Mouse (Mus musculus): Measurements from ENCODE around the gene Arl2. TPM values are rescaled to one million over a fixed set of nuclear protein-coding genes. Genes with fewer than 3 reads are reported as not detected.
A peak's percentile ranks its signal among the peaks of the same experiment; 100 is the strongest.

The Arl2 gene
- total RNA-seq, 2 experiments from 2014 or later: 60.5 to 63.5 TPM

DNA sequence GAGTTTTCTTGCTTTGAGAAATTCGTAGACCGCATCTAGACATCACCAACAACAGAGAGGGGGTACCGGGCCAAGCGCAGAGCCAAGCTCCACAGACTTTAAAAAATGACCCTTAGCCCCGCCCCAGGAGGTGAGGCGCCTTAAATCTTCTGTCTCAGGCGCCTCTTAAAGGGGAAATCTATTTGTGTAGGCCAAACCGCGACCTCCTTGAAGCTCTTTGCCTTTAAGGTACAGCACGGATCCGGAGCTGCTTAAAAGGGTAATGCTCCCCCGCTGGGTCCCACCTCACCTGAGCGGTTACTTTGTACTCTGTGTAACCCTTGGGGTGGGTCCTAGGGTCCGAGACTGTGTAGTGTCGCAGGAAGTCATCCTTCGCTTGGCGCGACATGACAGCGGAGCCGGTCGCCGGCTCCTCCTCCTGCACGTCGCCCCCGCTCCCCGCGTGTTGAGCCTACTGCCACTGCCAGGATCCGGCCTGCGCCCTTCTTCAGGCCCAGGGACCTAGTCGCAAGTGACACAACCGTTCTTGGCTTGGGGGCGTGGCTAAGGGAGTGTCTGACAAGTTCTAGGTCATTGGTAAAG, 13.5 kb downstream of the Arl2 start, which contains the start of gene Snx15:
Snx15 (minus strand) TSS at position 545 of the 582 bp plus-strand sequence.
- DNase-seq: peak; percentile 96
- intact Hi-C loops (cut with DNase I): loop anchor here (2.0 to 5.0 kb wide), 2 partner anchors 81 to 163 kb away; partner anchors contain the start of genes Pola2 and Syvn1

DNA sequence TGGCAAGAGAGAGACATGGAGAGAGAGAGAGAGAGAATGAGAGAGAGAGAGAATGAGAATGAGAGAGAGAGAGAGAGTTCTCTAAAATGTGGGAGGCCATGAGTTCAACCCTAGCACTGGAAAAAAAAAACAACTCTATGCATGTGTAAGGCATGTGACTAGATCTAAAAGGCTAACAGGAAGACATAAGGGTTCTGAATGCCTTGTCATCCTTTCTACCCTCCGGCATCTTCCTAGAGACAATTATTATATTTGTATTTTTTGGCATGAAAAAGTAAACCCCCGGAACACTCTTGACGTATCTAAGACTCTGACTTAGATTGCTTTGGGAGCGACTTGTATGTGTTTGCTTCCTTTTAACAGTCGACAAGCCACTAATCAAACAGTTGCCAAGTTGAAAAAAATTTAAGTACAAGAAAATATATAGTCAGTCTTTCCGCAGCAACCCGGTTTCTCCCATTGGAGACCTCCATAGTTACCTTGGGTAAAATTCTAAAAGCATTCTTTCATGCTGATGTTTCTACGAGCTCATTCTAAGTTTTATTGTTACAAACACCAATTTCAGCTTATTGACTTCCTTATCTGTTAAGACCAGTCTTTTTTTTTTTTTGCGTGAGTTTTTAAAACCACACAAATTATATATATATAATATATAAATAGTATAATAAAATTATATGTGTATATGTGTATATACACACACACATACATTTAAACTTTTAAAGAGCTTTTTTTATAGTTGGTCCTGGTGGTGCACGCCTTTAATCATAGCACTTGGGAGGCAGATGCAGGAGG, 14.4 kb downstream of the Arl2 start:
- intact Hi-C loops (cut with DNase I): loop anchor here (2.0 to 5.0 kb wide), 2 partner anchors 80 to 162 kb away; partner anchors contain the start of genes Pola2 and Syvn1
- no peak for DNase-seq

DNA sequence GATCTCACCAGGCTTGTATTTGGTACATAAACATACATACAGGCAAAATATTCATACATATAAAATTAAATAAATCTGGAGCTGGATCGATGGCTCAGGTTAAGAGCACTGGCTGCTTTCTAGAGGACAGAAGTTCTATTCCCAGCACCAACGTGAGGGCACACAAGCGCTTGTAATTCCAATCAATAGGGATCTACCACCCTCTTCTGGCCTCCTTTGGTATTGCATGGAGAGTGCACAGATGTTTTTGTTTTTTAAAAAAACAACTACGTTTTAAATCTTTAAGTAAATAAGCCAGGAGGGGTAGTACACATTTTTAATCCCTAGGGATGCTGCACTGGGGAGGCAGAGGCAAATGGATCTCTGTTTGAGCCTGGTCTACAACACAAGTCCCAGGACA, 15.1 kb downstream of the Arl2 start:
- intact Hi-C loops (cut with DNase I): loop anchor here (2.0 to 5.0 kb wide), 2 partner anchors 79 to 161 kb away; partner anchors contain the start of genes Pola2 and Syvn1
- peak; percentile 46 to 77 for DNase-seq

DNA sequence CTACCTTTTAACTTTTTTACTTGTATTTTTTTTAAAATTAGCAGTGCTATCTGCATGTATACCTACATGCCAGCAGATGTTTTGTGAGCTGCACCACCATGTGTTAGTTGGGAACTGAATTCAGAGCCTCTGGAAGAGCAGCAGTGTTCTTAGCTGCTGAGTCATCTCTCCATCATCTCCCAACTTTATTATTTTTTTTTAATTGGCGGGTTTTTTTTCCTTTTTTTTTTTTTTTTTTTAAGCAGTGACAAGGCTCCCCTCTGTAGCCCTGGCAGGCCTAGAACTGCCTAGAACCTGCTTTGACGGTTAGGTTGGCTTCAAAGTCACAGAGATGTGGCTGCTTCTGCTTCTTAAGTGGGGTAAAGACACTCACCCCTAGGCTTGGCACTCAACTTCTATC, 16.4 kb downstream of the Arl2 start:
- intact Hi-C loops (cut with DNase I): loop anchor here (5.0 kb wide), 2 partner anchors 78 to 223 kb away; partner anchors contain the start of gene Syvn1
- no peak for DNase-seq

DNA sequence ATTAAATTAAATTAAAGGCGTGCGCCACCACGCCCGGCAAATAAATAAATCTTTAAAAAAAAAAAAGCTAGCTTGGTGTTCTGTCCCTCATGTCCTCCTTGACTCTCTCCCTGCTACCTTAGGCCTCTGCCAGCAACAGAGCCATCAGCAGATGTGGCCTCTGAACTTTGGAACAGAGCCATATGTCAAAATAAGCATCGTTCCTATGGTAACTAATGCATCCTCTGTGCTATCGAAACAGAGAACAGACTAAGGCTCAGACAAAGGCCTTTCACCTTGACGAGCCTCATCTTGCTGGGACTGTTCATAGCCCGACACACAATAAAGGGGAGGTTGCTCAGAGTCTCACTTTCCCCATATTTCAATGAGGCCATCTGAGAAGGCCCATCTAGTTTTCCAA, 18.0 kb downstream of the Arl2 start:
- intact Hi-C loops (cut with DNase I): loop anchor here (5.0 kb wide), 1 partner anchor 221 kb away; no protein-coding TSS in a partner anchor
- no peak for DNase-seq

DNA sequence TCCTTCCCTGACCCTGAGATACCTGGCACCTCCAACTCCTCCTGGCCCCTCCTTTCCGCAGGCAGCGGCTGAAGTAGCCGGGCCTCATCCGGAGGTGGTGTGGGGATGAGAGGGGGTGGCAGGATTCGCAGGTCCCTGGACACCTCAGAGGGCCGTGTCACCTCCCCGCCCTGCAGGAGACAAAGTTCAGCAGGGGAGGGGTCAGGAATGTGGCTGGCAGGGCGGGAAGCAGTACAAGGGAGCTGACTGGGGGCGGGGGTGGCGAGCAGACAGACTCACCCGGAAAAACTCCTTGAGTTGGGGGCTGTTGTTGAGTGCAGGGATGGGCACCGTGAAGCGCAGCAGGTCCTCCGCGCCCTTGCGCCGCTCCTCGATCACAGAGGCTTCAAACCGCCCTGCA, 19.6 kb downstream of the Arl2 start:
- DNase-seq: no peak
- intact Hi-C loops (cut with DNase I): loop anchor here (1.0 to 5.0 kb wide), 2 partner anchors 156 to 219 kb away; no protein-coding TSS in a partner anchor

DNA sequence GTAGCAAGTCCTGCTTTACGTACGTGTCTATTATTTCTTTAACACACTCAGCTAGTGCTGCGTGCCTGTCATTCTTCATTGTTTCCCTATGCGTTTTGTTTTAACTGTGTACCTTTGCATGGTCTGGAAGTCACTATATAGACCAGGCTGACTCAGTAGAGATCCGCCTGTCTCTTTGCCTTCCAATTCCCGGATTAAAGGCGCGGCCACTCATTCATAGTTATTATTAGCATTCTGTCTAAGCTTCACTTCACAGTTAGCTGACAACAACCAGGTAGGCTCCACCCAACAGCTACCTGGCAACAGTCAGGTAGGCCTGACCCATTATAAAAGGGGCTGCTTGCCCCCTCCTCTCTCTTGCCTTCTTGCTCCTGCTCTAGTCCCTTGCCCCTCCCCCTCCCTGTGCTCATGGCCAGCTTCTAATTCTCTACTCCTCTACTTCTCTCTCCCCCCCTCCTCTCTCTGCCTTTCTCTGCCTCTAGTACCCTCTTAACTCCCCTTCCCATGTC, 22.6 kb downstream of the Arl2 start:
- intact Hi-C loops (cut with DNase I): loop anchor here (2.0 kb wide), 1 partner anchor 34 kb away; the partner anchor contains the start of genes Cdca5 and Zfpl1
- DNase-seq: no peak

DNA sequence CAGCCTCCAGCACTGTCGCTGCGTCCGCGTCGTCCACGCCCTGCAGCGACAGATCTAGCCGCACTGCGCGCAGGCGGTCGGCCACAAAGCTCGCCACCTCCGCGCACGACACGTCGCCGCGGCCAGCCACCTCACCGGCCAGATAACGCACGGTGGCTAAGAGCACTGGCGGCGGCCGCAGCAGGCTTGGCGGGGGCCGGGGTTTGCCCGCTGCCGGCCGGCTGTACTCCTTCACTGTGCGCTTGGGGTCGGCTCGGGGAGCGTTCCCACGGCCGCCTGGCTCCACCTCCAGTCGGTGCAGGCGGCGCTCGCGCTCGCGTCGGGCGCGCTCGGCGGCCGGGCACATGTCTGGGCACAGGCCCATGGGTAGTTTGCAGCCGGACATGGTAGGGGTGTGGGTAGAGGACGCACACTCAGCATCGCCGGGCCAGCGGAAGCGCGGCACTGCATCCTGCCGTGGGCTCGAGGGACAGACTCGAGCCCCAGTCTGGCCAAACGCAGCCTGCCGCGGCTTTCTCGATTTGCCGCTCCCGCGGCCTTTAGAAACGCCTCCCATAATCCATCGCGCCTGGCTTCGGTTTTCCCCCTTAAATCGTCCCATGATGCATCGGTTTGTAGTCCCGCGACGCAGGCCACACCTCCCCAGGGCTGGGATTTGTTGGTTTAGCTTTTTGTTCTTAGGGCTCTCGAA, 23.2 kb downstream of the Arl2 start, which contains the start of gene Sac3d1:
Sac3d1 (minus strand) TSS at position 665 of the 691 bp plus-strand sequence.
- DNase-seq: peak; percentile 93
- intact Hi-C loops (cut with DNase I): loop anchor here (2.0 kb wide), 1 partner anchor 33 kb away; the partner anchor contains the start of genes Cdca5 and Zfpl1

DNA sequence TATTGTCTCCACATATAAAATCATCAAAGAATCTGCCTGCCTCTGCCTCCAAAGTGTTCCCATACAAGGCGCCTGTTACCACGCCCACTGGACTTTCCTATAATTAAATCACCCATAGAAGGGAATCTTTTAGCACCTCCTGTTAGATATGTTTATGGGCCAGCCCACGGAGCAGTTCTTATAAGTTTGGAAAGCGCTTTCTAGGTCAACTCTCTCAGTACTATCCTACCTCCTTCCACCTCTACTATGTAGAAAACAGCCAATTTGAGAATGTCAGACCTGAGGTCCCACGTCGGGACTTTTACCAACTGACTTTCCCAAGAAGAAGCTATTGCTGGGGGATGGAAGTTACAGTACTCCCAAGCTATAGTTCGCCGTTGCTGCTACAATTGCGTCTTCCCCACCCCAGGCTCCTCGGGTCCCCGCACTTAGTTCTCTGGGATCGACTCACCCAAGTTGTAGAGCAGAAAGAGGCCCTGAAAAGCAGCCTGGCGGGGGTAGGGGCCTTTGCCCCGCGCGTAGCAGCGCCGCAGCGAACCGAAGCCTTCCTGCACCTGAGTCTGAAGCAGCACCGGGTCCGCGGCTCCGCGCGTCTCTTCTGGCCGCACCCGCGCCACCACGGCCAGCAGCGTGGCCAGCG, 23.9 kb downstream of the Arl2 start:
- intact Hi-C loops (cut with DNase I): no loop called here
- no peak for DNase-seq

DNA sequence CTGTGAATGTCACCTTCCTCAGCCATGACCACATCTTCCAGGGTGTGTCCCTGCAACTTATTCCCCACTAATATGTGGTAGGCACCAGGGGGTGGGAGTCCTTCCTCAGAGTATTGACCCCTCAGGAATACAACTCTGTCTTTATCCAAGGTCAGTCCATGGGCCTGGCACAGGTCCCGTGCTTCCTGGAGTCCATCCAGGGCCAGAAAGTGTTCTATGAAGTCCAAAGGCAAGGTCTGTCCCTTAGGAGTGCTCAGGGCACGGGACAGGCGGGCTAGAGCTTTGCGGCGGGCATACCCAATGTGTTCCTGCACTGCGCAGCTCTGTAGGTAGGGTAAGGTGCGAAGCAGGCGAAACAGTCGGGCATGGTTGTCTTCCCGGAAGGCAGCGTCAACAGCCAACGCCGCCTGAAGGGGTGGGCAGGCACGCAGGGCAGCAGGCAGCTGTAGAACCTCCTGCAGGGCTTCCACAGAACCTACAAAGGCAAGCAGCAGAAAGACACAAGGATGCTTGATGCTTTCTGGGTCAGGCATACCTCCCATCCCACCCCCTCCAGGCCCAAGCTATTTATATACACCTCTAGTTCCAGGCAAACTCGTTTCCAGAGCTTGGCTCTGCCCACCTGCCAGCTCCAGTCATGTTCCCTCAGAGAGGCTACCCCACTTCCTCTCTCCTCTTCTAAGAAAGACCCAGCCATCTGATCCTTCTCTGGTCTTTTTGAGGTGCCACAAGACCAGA, 25.1 kb downstream of the Arl2 start:
- intact Hi-C loops (cut with DNase I): no loop called here
- DNase-seq: peak; percentile 34 to 37

DNA sequence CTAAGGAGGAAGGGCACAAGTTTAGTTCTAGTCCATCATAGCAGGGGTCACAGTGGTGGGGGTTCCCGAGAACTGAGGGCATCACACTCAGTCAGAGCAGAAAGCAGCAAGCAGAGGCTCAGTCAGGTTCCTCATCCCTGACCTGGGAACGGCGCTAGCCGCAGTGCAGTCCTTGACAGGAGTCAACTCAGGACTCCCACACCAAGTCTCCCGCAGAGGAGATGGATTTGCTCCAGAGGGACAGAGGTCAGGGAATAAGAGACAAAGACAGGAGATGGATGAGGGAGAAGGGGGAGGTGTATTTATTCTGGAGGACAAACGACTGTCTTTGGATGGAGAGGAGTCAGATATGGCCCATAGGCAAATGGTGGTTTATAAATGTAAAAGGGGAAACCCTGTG, 28.2 kb downstream of the Arl2 start:
- intact Hi-C loops (cut with DNase I): no loop called here
- DNase-seq: no peak

DNA sequence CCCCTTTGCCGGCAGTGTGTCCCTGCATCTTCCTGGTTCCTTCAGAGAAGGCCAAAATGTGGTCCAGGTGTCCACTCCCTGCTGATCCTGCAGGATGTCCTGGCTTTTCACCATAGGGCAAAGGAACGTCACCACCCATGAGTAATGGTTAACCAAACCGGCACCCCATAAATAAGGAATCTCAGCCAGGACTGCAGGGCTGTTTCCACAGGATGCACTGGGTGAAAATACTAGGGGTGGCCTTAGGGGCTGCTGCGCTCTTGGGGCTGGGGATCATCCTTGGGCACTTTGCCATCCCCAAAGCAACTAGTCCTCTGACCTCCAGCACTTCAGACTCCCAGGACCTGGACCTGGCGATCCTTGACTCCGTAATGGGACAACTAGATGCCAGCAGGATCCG, 35.8 kb downstream of the Arl2 start, which contains the start of gene Naaladl1:
Naaladl1 (plus strand) TSS at position 197 of the 400 bp plus-strand sequence.
- intact Hi-C loops (cut with DNase I): no loop called here
- no peak for DNase-seq

DNA sequence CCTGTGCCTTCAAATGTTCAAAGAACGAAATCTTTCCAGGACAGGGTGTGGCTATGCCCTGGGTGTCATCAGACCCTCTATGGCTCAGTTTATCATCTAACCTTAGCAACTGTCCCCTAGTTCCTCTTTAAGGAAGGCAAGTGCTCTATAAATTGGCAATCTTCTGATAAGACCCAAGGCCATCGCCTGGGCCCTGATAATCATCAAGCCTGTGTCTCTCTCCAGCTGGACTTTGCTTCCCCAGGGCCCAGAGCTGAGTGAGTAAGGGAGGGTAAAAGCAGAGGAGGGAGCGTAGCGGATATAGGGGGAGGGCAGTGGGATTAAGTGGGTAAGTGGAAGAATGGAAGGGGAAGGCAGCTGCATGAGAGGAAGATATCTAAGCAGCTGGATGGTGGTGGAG, 36.9 kb downstream of the Arl2 start:
- intact Hi-C loops (cut with DNase I): no loop called here
- no peak for DNase-seq

DNA sequence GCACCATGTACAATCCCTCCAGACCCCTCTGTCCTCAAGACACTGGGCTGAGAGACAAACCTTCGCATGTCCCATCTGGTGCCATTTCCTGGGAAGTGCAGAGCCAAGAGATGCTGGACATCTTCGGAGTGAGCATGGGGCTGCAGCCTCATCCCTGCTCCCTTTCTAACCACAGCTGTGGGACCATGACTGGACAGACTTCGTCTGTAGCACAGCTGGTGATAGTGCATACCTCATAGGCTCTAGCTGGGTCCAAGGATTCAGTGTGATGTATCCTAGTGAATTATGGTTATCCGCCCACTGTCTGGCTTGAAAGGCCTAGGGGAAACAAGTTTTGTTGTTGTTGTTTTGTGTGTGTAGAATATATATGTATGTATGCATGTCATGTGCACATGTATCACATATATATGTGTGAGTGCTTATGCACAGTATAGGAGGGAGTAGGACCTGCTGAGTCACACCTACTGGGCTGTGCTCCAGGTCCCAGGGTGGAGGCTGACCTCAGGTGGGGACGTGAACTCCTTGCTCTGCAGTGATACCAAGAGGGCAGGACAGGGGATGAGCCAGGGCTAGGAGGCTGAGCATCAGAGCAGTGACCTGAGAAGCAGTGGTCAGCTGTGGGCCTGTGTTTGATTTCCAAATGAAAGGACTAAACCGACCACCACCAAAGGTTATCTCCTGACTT, 39.0 kb downstream of the Arl2 start:
- DNase-seq: peak in 1 of 2 experiments; percentile 24
- intact Hi-C loops (cut with DNase I): no loop called here

DNA sequence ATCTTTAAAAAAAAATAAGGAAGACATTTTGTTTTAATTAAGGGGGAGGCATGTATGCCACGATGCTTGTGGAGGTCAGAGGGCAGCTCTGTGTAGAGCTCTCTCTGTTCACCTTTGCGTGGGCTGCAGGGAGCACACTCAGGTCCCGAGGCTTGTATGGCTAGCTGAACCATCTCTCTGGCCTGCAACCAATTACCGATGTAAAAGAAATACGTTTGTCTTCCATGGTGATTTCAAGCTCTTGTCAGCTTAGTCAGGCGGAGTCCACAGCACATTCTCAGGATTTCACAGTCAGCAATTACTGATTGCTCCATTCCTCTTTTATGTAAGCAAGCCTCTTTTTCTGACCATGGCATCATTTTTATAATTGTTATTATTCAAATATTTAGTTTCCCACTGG, 40.2 kb downstream of the Arl2 start:
- intact Hi-C loops (cut with DNase I): no loop called here
- DNase-seq: no peak

DNA sequence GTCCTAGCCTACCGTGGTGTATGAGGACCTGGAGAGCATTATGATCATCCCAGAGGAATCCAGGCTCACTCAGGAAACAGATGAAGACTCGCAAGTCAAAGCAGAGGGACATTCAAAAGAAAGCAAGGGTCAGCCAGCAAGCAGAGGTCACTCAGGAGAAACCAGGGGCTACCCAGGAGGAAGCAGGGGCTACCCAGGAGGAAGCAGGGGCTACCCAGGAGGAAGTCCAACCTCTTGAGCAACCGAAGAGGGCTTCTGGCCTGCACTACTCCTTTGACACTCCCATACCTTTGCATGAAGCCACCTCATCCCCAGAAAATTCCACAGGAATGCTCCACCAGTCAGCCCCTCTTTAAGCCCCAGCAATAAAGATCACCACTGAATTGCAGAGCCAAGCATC, 43.5 kb downstream of the Arl2 start:
- no peak for DNase-seq
- intact Hi-C loops (cut with DNase I): no loop called here

DNA sequence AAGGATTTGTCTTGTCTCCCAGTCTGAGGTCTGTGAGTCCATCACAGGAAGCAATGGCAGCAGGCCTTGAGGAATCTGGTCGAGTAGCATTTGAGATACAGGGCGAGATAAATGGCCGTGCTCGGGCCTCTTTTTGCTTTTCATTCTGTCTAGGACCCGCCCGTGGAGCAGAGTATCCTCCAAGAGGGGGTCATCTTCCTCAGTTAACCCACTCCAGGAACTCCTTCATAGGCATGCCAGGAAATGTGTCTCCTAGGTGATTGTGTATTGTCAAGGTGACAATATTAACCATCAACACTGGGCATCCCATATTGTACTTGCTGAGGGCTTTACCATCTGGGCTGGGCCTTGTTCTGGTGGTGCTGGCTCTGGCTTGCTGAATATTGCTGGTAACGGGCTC, 47.2 kb downstream of the Arl2 start, which contains the start of gene AC131692.1:
AC131692.1 (plus strand) TSS at position 301 of the 400 bp plus-strand sequence.
- DNase-seq: no peak
- intact Hi-C loops (cut with DNase I): no loop called here

DNA sequence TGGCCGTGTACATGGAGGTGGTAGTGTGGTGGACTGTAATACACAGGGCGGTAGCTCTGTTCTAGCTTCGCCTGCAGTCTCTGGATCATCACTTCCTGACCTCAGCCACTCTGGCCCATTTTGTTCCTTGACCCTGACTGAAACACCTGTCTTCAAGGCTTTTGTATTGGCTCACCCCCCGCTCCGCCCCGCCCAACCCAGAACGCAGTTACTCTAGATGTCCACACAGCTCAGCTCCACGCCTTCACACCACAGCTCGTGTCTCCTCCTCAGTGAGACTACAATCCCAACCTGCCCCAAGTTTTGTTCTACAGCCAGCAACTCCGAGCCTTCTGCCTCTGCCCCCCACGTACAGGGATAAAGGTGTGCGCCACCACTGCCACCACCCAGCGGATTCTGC, 52.5 kb downstream of the Arl2 start:
- intact Hi-C loops (cut with DNase I): no loop called here
- no peak for DNase-seq

All from heart, postnatal 10 days (tissue).